Mouse (Mus musculus) right cerebral cortex, postnatal 4 days (tissue): ENCODE results near the gene Lce1j.
"Not testable (repeated sequence)": the region's sequence is repeated elsewhere in the genome, so short reads cannot be mapped to it uniquely, and the experiment has no call there.

ENCODE experiments used
- DNase-seq: peaks from one replicate; pipeline ENCODE4 v3.0.0-alpha.2; 2022

The Lce1j gene

GRCm38 (mm10) chr3:92790414-92790813 lies at the start of gene Lce1j:
Lce1j (minus strand) TSS chr3:92790514.
- no peak for DNase-seq

- DNase-seq, result no peak
These were observed 36.8 kb upstream of the Lce1j start, which contains the start of gene Kprp for GRCm38 (mm10) chr3:92827108-92827507. Kprp (minus strand) TSS chr3:92827247.

DNA sequence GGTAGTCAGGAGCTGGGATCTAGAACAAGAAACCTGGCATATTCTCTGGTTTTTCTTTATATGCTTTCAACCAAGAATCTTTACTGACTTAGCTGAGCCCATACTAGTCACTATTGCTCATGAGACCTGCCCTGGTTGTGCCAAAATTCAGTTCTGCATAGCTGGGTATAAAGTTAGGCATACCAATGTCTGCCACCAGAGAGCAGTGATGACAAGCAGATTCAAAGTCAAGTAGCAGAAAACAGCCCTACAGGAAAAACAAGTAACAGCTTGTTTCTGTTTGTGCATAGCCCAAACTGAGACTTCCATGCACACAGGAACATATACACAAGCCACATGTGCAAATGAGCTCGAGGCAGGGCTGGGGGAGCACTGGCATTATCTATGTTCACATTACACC lies 35.5 kb upstream of the Lce1j start:
- no peak for DNase-seq

DNA sequence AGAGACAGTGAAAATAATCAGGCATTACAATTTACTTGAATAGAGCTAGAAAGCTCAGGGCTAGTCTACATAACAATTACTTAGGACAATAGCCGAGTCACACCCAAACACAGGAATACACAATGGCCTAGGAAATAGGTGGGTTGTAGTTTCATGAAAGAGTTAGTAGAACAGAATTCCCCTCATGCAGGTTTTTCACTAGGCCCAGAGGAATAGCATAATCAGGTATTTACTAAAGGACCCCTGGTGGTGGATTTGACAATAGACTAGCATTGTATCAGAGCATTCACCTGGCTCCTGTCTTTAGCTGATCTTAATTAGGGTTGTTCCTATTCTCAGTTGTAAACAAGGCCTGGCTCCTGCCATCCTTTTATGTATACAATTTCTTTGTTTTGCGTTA lies 25.7 kb upstream of the Lce1j start:
- DNase-seq, result not testable (repeated sequence)

GRCm38 (mm10) chr3:92815581-92815980 lies 25.3 kb upstream of the Lce1j start:
- no peak for DNase-seq

DNA sequence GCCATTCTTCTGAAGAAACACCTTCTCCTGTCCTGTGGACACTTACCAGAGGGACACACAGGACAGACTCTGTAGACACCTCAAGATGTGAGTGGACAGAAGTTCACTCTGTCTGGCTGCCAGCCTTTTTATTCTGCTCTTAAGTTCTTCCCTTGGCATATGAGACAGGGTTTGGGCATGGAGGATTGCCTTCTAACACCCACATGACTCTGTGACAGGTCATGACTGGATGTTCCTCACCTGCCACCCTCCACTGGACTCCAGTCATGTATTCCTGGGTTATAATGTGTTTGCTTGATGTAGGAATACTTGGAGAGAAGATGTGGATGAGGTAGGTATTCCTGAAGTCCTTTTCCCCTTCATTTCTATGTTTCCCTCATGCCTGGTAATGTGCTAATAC lies 17.5 kb upstream of the Lce1j start, which contains the start of gene Lce1k:
Gene Lce1k (minus strand): TSS at position 101 of the 400 bp plus-strand sequence.
- no peak for DNase-seq

DNA sequence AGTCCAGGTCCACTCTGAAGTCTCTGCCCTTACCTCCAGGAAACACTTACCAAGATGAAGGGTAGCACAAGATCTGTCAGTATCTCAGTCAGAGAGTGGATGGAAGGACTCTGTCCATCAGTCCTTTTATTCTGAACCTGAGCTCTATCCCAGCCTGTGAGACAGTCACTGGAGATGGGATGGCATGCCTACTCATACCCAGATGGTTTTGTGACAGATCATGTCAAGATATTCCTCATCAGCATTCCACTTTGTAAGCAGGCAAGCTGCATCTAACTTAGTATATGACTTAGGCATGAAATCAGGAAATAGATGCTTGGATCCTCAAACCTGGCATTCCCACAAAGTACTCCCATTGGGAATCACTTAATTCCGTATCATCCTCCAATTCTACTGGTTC lies 11.5 kb downstream of the Lce1j start, which contains the start of gene Lce1i:
Gene Lce1i (minus strand): TSS at position 101 of the 400 bp plus-strand sequence.
- DNase-seq, result no peak

DNA sequence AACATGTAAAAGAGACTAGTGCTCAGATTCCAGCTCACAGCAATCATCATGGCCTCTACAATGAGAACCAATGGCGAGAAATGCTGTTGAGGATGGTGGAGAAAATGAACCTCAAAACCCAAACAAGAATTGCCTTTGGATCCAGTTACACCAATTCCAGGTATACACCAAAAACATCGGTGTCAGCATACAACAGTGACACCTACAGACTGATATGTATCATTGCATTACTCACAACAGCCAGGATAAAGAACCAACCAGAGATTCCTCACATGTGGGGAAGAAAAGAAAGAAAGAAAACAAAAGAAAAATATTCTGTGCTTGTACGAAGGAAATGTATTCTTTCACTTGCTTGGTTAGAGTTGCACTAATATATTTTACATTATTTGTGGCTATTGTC lies 18.7 kb downstream of the Lce1j start:
- DNase-seq, result no peak

DNA sequence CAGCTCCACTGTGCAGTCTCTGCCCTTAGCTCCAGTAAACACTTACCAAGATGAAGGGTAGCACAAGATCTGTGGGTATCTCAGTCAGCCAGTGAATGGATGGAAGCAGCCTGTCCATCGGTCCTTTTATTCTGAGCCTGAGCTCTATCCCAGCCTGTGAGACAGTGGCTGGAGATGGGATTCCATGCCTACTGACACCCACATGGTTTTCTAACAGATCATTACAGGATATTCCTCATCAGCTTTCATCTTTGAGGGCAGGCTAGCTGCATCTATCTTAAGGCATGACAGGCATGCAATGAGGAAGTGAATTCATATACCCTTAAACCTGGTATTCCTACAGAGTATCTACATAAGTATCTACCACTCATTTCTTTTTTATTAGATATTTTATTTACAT lies 25.3 kb downstream of the Lce1j start, which contains the start of gene Lce1h:
Gene Lce1h (minus strand): TSS at position 101 of the 400 bp plus-strand sequence.
- no peak for DNase-seq

DNA sequence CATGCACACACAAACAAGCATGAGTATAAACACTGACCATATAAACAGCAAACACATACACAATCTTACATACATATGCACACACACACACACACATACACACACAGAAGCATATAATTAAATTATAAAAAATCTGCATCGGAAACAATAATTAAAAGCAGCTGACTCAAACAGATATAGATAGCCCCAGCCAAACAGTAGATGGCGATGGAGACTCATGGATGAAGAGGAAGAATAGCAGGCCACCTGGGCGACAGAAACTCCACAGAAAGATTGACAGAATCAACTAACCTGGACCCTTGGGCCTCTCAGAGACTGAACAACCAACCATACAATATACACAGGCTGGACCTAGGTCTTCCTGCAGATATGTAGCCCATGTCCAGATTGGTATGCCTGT lies 37.1 kb downstream of the Lce1j start:
- no peak for DNase-seq

DNA sequence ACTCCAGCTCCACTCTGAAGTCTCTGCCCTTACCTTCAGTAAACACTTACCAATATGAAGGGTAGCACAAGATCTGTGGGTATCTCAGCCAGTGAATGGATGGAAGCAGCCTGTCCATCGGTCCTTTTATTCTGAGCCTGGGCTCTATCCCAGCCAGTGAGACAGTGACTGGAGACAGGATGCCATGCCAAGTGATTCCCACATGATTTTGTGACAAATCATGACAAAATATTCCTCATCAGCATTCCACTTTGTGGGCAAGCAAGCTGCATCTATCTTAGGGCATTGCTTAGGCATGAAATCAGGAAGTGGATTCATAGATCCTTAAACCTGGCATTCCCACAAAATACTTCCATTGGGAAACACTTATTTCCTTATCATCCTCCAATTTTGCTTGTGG lies 38.1 kb downstream of the Lce1j start, which contains the start of gene Lce1g:
Gene Lce1g (minus strand): TSS at position 101 of the 400 bp plus-strand sequence.
- DNase-seq, result no peak

- DNase-seq, result no peak
These were observed 51.3 kb downstream of the Lce1j start, which contains the start of gene Gm38119 for GRCm38 (mm10) chr3:92738996-92739395. Gm38119 (minus strand) TSS chr3:92739096.
